Mouse (Mus musculus) adrenal gland, postnatal 10 days (tissue): ENCODE data around the gene Plppr1. TPM values are rescaled to one million over a fixed set of nuclear protein-coding genes. Genes with fewer than 3 reads are reported as not detected.
"Not testable (repeated sequence)": the region's sequence is repeated elsewhere in the genome, so short reads cannot be mapped to it uniquely, and the experiment has no call there.

ENCODE experiments used
- DNase-seq: peaks from one replicate; pipeline ENCODE4 v3.0.0; 2021; ENCODE audit warnings: mixed read lengths
- total RNA-seq, 2 experiments: library from RNA; stranded (reverse); gene quantifications; 2 replicates each; pipeline ENCODE4 v1.2.3; 2021

Plppr1 gene
- total RNA-seq, 2 experiments from 2014 or later, result 0.76 to 1.1 TPM

DNA sequence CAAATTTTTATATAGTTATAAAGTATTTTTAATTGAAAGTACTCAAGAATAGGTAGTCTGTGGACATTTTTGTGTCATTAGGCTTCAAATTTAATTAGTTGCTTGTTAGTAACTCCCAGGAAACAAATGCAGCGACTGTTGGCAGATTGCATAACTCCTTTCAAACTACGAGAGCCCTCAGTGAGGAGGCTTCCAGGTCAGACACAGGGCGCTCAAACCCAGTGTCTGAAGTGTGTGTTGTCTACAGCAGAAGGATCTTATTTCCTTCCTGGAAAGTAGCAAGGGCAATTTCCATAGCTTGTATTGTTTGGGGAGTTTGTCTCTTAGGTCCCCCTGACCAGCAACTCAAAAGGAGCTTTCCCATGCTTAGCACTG, 173.9 kb downstream of the Plppr1 start:
- DNase-seq, result no peak

DNA sequence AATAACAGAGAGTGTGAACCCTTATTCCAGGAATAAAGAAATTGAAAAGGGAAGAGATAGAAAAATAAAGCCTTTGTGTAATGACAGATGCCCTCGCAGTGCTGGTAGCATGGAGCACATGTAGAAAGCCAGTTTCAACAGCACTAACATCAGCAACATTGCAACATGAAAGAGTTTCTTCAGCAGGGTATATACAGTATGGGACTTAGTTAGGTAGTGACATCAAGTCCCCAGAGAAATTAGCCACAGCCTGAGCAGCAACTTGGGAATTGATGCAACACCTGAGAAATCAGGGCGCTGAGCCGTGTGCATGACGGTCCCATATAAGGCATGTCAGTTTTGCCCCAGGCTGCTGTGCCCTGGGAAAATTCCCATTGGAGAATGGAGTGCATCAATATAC, 179.0 kb downstream of the Plppr1 start:
- no peak for DNase-seq

DNA sequence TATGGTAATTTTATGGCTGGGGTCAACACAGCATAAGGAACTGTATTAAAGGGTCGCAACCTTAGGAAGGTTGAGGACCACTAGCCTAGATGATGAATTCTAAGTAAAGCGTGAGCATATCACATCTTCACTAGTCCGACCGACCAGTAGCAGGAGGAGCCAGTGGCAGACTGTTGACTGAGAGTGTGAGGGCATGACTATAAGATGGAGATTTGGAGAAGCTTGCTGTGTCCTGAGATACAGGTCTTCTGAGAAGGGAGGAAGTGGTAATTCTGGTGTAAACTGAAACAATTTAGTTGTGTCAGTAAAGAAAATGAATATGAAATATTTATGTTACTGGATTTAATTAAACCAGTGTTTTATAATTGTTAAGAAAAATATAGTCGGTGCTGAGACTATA, 180.4 kb downstream of the Plppr1 start:
- no peak for DNase-seq

DNA sequence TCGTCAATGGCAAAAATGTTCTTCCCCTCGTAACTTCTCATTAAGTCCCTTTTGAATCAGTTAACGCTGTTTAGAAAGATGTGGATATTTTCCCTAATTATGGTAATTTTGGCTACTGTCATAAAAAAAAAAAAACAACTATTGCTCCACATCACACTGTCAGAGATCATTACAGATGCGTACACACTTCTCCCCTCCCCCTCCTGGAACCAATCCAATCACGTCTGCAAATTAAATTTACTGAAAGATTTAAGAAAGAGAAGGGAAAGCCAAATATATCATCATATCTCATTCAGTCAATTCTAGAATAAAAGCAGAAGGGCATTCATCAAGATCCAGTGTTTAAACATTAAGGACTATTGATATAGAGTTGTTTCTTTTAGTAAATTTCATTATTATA, 185.7 kb downstream of the Plppr1 start:
- DNase-seq, result no peak

DNA sequence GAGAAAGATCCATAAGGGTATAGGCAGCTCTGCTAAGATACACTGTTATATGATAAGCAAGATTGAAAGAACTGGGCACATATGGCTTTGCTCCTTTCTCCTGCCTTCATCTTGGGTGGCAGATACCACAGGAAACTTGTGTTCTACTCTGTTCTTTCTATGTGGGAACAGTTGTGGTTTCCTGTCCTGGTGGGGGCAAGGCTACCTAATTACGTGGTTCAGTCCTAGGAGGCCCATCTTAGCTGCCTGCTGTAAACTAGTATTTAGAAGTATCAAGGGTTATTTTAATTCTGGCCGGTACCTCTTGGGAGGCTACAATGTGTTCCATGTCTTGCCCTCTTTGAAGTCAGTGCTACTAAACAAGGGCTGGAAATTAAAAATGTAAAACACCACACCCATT, 186.2 kb downstream of the Plppr1 start:
- DNase-seq, result no peak

DNA sequence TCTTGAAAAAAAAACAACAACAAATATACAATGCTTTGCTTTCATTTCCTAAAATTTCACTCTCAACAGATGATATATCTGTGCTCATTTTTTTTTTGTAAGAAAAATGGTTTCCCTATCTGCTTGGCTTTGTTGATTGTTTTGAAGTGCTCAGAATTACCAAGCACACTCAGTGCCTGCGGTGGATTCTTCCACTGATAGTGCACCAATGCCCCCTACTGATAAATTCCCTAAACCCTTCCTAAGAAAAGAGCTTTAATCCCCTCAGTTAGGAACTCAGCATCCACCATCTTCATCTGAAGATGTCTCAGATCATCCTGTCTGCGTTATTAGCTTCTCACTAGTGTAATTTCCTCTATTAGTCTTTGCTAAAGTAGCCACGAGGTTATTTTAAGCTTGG, 192.2 kb downstream of the Plppr1 start:
- peak; percentile 13 for DNase-seq

DNA sequence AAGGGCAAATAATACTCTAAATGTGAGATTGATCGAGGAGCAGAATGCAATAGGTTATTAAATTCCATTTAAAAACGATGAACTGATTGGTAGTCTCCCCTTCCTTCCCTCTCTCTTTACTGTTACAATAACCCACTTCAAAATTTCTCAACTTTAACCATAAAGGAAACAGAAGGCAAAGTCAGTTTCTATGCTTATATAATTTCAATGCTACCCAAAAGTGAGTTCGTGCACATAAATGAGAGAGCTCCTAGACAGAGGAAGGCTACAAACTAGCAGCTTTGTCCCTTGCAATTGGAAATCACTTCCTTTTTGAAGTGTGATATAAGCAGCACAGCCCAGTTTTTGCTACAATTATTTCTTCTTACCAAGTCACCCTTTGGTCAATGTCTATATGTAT, 193.1 kb downstream of the Plppr1 start:
- DNase-seq, result no peak

DNA sequence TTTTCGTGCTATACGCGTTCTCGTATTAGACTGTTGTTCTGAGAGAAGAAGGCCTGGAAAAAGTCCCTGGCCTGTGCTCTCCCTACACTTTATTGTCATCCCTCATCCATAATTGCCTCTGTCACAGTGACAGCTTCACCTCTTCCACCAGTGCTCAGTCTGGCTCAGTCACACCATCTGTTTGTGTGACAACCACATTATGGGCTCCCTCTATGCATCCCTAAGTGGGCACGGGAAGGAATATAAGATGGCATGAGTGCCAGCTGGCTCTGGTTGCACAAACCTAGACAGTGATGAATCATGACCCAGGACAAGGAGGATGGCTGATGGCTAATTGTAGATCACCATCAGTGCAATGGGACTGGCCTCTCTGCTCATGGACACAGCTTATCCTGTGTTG, 219.4 kb downstream of the Plppr1 start:
- no peak for DNase-seq

DNA sequence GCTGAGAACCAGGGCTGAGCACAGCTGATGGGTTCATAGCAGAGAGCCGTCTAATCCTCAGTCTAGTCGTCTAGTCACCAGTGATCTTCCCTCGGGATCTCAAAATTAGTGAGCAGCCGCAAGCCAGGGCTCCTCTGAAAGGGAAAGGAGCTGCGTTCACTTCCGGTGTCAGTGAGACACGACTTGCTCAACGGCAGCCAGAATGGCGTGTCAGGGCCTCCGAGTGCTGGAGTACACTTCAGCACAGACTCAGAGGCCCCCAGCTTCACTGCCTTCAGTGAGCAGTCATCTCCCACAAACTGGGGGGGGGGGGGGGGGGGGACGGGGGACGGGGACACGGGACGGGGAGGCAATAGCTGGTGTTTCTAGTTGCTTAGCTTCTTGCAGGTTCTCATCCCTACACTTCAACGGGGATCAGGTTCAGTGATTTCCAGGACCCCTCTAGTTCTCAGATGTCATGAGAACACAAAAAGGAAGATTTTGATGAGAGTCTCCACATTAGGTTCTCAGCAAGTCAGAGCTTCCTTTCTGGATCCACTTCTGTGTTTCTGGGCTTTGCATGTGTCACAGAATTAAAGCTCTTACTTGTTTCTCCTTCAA, 225.7 kb downstream of the Plppr1 start:
- no peak for DNase-seq

DNA sequence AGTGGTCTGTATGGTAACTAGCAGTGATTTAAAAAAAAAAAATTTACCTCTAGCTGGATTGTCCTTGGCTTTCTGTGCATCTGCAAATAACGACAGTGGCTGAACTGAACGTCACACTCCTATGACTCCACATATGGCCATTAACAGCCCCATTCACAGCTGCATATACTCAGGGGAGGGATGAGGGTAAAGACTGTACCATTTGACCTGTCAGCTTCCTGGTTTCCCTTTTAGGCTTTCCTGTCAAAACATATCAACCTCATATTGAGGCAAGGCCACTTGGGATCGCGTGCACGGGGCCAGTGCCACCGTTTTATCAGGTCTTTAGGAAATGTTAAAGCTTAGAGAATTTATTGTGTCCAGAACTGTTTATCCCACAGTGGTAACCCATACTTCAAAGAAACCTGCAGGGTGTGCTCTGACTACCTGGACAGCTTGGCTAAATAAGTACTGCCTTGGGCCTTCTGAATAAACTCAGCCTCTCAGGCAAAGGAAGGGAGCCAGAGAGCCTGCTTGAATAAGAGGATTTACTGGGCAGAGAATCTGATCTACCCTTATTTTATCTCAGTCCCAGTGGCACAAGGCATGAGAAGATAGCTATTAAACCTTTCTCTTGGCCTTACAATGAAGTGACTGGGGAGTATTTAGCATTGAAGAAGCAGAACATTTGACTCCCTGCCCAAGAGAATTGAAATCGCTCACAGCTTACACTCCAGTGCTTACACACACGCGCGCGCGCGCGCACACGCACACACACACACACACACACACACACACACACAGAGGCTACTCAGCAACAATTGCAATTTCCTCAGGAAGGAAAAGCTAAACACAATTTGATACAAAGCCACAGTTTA, 226.5 kb downstream of the Plppr1 start:
- DNase-seq, result no peak

DNA sequence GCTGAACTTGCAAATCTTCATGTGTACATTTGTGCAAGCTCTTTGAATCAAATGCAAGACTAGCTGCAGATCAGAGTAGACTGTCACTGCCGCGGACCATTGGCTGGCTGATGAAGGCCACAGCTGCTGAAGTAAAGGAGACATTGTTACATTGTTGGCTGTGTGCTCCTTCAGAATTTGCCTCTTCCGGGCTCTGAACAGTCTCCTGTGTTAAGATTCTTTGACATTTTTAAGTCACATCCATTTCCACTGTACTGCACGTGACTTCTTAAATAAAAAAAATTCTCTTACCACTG, 227.1 kb downstream of the Plppr1 start:
- DNase-seq, result no peak

DNA sequence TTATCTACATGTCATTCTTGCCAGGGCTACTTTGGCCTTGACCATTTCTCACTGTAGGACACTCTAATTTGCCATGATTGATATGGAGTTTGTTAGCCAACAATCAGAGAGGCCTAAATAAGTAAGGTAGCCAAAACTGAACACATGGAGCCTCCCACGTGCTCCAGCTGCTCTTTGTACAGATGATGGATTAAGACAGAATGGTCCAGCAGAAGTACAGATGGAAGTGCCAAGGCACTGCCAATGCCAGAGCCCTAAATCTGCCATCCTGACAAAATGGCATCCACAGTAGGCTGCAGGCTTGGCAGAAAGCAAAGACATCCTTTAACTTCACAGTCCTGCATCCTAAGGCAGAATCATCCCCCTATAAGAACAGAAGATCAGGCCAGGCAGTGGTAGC, 237.4 kb downstream of the Plppr1 start:
- DNase-seq, result no peak

DNA sequence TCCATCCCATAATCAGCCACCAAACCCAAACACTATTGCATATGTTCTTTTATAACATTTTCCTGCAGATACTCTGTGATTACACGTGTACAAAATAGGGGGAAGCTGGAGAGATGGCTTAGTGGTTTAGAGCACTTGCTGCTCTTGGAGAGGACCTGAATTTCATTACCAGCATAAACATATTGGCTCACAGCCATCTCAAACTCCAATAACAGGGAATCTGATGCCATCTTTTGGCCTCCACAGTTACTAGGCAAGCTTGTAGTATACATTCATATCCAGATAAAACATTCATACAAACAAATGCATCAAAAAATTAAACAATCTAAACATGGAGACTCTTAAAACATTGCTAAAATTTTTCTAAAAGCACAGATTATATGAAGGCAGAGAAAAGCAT, 240.5 kb downstream of the Plppr1 start:
- no peak for DNase-seq

DNA sequence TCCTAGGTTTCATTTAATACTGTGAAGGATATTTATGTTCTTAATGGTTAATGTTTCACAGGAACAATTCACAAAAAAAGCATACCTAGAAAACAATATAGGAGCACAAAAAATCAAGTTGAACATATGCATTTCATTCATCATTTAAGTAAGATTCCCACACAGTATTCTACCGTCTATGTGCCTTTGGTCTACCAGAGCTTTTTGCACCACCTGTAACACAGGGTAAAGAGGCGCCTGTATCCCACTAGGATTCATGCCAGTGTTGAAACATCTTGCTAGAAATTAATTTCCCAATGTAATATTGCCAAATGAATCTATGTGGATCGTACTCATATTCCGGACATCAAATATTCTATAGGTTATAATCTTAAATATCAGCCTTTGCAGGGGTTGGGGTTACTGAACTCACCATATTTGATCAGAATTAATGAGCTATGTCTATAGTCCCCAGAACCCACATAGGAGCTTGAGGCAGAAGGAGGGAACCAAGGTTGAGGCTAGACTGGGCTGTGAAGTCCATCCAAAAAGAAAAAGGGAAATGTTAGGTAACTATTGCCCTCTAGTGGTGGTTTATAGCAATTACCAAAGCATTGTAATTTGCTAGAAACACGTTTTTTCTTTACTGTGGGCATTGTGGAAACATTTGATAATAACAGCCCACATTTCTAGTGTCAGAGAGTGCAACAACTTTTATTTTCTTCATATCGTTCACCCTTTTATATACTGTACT, 263.0 kb downstream of the Plppr1 start:
- no peak for DNase-seq

DNA sequence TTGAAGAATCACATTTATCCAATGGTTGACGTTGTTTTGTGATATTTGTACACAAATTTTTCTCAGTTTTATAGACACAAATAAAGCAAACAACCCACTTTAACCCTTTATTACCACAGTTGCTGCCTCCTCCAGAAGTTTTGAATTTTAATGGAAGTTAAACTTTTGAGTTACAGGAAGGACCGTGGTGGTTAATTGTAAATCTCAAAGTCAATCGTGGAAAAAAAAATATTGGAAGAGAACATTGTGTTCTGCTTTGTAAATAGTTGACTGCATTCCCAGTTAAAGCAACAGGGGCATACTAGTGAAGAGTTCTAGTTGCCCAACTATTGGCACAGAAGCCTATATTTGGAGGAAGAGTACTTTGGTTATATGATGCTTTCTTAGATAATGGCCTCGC, 278.9 kb downstream of the Plppr1 start:
- DNase-seq, result not testable (repeated sequence)

DNA sequence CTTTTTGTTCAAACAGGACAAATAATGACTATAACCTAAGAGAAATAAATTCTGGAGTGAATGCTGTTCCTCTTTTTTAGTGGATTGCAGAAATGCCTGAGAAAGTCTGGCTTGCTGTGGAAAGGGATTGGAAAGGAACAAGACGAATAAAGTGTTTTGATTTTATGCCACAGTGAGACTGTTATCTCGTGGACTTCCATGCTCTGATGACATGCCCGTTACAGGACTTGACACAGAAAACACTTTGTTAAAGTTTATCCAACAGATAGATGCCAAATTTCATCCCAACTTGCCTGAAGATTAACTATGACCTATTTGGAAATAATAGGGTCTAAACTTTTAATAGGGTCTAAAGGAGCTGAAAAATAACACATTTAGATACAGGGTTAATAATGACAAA, 281.0 kb downstream of the Plppr1 start:
- DNase-seq, result not testable (repeated sequence)

DNA sequence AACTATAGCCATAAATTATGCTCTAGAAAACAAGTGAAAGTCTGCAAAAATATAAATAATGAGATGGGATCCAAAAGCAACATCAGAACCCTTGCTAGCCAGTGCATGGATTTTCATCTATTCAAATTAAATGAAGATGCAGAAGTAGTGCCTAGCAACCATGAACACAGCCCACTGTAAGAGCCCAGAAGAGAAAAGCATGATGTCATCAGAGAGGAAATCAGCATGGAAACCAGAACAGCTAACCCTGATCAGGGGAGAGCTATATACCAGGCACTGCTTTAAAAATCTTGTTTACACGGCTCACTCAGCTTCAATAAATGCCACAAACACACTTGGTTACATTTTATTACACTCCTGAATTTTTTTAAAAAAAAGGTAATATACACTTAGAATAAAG, 288.9 kb downstream of the Plppr1 start:
- DNase-seq, result not testable (repeated sequence)

DNA sequence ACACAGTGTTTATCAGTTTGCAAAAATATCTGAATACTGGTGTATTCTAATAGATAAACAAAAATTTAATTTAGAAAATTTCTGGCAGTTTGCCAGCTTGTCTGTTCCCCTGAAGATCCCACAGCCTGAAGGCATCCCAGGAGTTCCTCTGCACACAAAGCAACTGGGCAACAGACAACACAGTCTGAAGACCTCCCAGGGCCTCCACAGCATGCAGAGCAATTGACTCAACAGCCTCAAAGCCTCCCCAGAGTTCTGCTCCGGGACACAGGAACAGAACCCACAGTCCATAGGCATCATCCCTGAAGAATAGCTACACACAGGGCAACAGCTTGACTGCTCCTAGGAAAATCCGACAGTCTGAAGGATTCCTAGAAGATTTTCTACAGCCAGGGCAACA, 289.6 kb downstream of the Plppr1 start:
- DNase-seq, result no peak

DNA sequence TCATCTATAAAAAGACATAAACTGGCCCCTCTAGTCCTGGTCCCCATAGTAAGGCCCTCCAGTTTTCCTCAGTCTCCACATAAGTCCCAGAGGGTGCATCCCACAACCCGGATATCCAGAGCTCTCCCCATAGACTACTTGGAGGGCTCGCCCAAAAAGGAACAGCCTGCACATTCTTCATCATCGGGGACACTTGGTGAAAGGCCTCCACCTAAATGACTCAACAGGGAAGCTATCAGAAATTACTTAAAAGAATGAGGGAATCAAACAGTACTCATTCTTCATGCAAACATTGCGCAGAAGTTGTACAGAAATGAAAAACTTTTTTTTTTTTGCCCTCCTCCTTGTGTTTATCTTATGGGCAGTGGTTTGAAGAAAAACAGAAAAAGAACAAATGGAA, 291.4 kb downstream of the Plppr1 start:
- no peak for DNase-seq

DNA sequence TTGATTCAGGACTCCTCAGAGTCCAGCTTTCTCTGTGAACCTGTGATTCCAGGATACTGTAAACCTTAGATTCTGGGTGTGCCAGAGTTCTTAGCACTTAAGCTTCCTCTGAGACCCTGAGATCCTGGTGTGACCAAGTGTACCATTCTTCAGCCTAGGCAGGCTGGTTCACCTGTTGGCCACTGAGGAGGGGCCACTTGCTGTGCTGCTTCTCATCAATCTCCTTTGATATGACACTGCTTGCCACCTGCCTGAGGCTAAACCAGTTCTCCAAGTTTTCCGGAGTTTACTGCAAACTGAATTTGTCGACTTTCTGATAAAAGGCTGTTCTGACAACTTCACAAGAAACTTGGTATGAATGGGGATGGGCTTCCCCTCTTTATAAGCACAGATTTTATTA, 298.0 kb downstream of the Plppr1 start:
- DNase-seq, result no peak

DNA sequence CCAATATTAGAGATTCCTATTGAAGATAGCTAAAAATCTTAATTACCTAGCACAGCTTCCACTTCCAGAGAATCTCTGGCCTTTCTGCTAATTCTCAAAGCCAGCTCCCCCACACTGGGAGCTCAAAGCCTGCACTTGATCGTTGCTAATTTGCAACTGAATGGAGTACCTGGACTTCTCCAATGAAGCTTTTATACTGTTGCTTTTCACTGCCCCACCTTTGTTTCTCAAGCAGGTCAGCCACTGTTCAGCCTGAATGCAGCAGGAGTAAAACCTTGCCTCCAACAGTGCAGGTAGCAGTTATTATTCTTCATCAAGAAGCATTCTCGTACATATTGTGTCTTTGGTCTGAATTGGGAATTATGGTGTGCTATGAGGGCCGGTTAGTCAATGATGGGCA, 309.0 kb downstream of the Plppr1 start:
- DNase-seq, result not testable (repeated sequence)

DNA sequence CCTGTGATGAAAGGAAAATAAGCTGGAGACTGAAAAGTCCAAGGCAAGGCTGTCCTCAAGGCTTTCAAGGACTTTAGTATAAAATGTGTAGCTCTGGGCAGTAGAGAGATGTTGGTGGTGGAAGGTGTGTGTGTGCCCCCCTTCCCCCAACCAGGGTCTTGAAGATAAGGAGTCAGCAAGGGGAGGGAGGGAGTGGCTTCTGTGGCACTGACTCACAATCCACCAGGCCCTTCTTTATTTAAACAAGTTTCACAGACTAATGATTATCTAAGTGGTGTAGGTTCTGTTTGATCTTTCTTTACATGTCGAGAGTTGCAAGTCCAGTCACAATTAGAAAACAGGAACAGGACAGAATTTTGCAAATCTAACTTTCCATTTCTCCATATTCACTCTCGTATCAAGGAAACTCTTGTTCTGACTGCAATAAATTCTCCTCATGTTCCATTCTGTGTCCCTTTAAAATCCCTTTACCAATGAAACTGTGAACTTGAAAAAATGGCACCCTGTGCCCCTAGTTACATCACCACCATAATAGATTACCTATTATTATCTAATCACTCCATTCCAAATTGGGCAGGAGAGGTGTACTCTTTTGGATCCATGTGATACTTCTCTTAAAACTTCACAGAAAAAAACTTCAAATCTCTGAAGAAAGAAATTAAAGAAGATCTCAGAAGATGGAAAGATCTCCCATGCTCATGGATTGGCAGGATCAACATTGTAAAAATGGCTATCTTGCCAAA, 324.7 kb downstream of the Plppr1 start:
- DNase-seq, result not testable (repeated sequence)

DNA sequence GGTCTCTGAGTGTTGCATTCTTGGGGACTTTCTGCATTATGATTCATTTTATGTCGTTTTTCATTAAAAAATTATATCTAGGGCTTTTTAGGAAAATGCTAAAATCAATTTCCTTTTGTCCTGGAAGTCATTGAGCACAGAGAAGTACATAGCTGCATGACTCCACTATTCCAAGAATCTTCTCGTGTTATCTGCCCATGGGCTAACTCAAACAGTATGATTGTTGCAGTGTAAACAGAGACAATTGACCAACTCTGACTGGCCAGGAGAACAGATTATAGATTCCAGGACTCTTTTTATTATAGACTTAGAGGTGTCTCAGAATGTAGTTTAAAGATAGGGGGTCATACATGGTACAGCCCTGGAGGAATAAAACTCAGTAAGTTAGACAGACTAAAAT, 327.8 kb downstream of the Plppr1 start:
- DNase-seq, result no peak
